Mouse (Mus musculus): ENCODE data around the gene Lima1. TPM values are rescaled to one million over a fixed set of nuclear protein-coding genes. Genes with fewer than 3 reads are reported as not detected.

Gene Lima1
- polyA plus RNA-seq (2017; shearing (Covaris generic)) = 4.9 TPM

DNA sequence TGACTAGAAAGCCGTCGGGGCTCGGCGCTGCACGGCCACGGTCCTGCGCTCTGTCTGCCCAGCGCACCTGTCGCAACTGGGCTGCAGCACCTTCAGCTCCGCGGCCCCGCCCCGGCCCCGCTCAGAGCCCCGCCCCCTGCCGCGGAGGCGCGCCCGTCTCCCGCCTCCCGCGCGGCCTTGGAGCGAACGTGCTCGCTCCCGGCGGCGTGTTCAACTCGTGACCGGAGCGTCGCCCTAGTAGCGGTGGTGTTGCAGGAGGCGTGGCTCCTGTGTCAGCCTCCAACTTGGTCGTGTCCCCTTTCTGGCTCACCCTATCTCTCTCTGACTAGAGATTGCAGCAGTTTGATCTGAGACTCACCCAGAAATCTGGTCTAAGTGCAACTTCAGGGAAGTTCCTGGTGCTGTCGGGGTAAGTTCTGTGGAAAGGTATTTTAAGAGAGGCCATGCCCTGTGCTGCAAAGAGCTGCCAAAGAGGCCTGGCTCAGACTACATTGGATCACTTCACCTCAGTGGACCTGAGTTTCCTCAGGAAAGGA lies at the start of gene Lima1:
Lima1 (minus strand) TSS at position 123 of the 536 bp plus-strand sequence.

DNA sequence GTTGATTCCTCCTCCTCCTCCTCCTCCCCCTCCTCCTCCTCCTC lies 102.6 kb downstream of the Lima1 start, which contains the start of gene Cers5:
Cers5 (minus strand) TSS at position 5 of the 44 bp plus-strand sequence.

Other genes with a start within 250 kb of the Lima1 start
- gene Racgap1, start 223.8 kb downstream of the Lima1 start, polyA plus RNA-seq (2017; shearing (Covaris generic)) = 22.3 TPM
- gene Asic1, start 205.1 kb downstream of the Lima1 start, polyA plus RNA-seq (2017; shearing (Covaris generic)) = 0.10 TPM
- 12.0 TPM for gene Smarcd1, start 173.3 kb downstream of the Lima1 start, polyA plus RNA-seq (2017; shearing (Covaris generic))
- gene Gm17349, start 170.0 kb downstream of the Lima1 start, polyA plus RNA-seq (2017; shearing (Covaris generic)) = not detected
- 0.16 TPM for gene Gpd1, start 157.9 kb downstream of the Lima1 start, polyA plus RNA-seq (2017; shearing (Covaris generic))
- gene Cox14, start 149.8 kb downstream of the Lima1 start, polyA plus RNA-seq (2017; shearing (Covaris generic)) = 197 TPM
- gene Cers5, start 102.6 kb downstream of the Lima1 start, polyA plus RNA-seq (2017; shearing (Covaris generic)) = 68.0 TPM
- gene Fam186a, start 91.6 kb upstream of the Lima1 start, polyA plus RNA-seq (2017; shearing (Covaris generic)) = not detected
- gene Larp4, start 94.6 kb upstream of the Lima1 start, polyA plus RNA-seq (2017; shearing (Covaris generic)) = 80.0 TPM
- 12.1 TPM for gene Dip2b, start 163.2 kb upstream of the Lima1 start, polyA plus RNA-seq (2017; shearing (Covaris generic))

Data from CD4-positive, CD25-positive, alpha-beta regulatory T cell, adult 9 weeks (primary cell).